Mouse (Mus musculus): ENCODE results near the gene Tent5c. TPM values are rescaled to one million over a fixed set of nuclear protein-coding genes. Genes with fewer than 3 reads are reported as not detected.
"Not testable (repeated sequence)": the region's sequence is repeated elsewhere in the genome, so short reads cannot be mapped to it uniquely, and the experiment has no call there.

The Tent5c gene
- polyA plus RNA-seq, 1 experiment from 2014 or later, result 22.6 TPM

GRCm38 (mm10) chr3:100430731-100431130 lies 58.4 kb downstream of the Tent5c start:
- no peak overlapping the region for H3K27ac ChIP-seq
- no peak overlapping the region for H3K4me2 ChIP-seq
- 81% methylated on average over 1 of the region's 1 CpGs for WGBS
- no peaks in the 10 kb centered on the region for H3K4me1 ChIP-seq
- no peak for ATAC-seq (ENCODE audit: insufficient read depth, low FRiP score, low read depth)
- no peaks in the 10 kb centered on the region for H3K36me3 ChIP-seq
- no peak overlapping the region for H3K4me3 ChIP-seq (replicated peaks)
- H3K9me3 ChIP-seq, result no peaks in the 10 kb centered on the region
- H3K9ac ChIP-seq, result no peak overlapping the region
- H3K27me3 ChIP-seq (replicated peaks), result no peaks in the 10 kb centered on the region

DNA sequence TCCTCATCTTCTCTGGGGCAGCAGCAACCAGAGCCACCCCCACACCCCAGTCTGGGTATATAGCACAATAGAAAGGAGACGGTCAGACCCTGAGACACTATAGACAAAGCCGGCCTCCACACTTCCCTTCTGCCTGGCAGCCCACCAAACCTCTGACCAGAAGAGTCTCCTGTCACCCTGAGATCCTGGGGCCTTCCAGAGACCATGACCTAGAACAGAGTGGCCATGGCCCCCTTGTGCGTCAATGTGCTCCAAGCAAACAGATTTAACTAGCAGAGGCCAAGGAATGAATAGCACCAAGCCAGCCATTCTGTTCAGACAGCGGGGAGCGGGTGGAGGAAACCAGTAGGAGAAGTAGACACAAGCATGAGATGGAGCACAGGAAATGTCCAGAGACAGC lies 59.0 kb downstream of the Tent5c start:
- Histone ChIP-seq H3K27ac (peak overlapping the region; percentile 63), H3K4me3 (replicated peaks) (no peak overlapping the region), H3K36me3 (no peaks in the 10 kb centered on the region), H3K4me1 (no peaks in the 10 kb centered on the region), H3K4me2 (no peak overlapping the region), H3K9me3 (no peaks in the 10 kb centered on the region), H3K9ac (no peak overlapping the region), H3K27me3 (replicated peaks) (no peaks in the 10 kb centered on the region)
- ATAC-seq (ENCODE audit: insufficient read depth, low FRiP score, low read depth), result no peak
- 86% methylated on average over 5 of the region's 5 CpGs for WGBS

GRCm38 (mm10) chr3:100429667-100430066 lies 59.5 kb downstream of the Tent5c start:
- no peaks in the 10 kb centered on the region for H3K9me3 ChIP-seq
- no peaks in the 10 kb centered on the region for H3K27me3 ChIP-seq (replicated peaks)
- no peaks in the 10 kb centered on the region for H3K36me3 ChIP-seq
- no peak overlapping the region for H3K4me2 ChIP-seq
- peak overlapping the region; percentile 63; the same call in 1 of the 2 replicates for H3K27ac ChIP-seq
- peak; percentile 90 for ATAC-seq (ENCODE audit: insufficient read depth, low FRiP score, low read depth)
- H3K4me3 ChIP-seq (replicated peaks), result no peak overlapping the region
- no peak overlapping the region for H3K9ac ChIP-seq
- no peaks in the 10 kb centered on the region for H3K4me1 ChIP-seq
- WGBS, result 45% methylated on average over 4 of the region's 4 CpGs

DNA sequence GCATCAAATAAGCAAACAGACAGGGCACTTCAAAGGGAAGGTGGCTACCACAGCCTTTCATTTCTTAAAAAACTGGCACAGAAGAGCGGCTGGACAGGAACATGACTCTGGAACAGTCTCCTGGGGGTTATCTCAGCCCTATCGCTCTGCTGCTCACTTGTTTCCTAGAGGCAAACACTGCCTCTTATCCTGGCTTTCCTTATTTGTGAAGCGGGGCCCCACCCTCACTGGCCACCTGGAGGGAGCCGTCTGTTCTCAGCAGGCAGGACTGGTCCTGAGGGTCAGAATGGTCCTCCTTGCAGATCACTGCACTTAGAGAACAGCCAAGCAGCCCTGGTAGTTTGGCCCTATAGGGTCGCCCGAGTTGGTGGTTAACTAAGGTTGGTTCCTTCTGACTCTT lies 61.6 kb downstream of the Tent5c start:
- Histone ChIP-seq H3K27me3 (replicated peaks) (no peaks in the 10 kb centered on the region), H3K4me2 (no peak overlapping the region), H3K9me3 (no peaks in the 10 kb centered on the region), H3K4me3 (replicated peaks) (no peak overlapping the region), H3K9ac (no peak overlapping the region), H3K36me3 (no peaks in the 10 kb centered on the region), H3K27ac (no peak overlapping the region), H3K4me1 (no peaks in the 10 kb centered on the region)
- ATAC-seq (ENCODE audit: insufficient read depth, low FRiP score, low read depth), result peak; percentile 66; the same call in 1 of the 2 replicates
- 46% methylated on average over 6 of the region's 6 CpGs for WGBS

GRCm38 (mm10) chr3:100422392-100423167 lies 66.5 kb downstream of the Tent5c start:
- Histone ChIP-seq H3K36me3 (no peaks in the 10 kb centered on the region), H3K9me3 (no peaks in the 10 kb centered on the region), H3K9ac (no peak overlapping the region), H3K4me1 (no peaks in the 10 kb centered on the region), H3K27ac (no peak overlapping the region), H3K27me3 (replicated peaks) (no peaks in the 10 kb centered on the region), H3K4me2 (no peak overlapping the region), H3K4me3 (replicated peaks) (no peak overlapping the region)
- ATAC-seq (ENCODE audit: insufficient read depth, low FRiP score, low read depth), result no peak
- WGBS, result 60% methylated on average over 10 of the region's 10 CpGs

DNA sequence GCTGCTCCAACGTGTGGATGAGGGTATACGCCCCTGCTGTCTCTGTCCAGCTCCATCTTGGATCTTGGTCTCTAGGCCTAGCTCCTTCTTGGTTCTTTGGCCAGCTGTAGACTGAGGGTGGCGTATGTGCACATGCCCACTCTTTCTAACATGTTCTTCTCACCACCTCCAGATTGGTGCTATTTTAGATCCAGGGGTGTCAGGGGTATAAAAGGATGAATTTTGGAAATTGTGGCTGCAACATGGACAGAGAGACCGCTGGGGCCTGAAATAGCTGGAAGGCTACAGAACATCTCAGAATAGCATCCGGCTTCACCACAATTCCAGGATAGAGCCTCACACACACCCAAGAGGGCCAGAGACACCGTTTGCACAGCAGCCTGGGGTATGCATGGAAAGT lies 67.8 kb downstream of the Tent5c start:
- Histone ChIP-seq H3K9me3 (no peaks in the 10 kb centered on the region), H3K4me3 (replicated peaks) (no peak overlapping the region), H3K27me3 (replicated peaks) (no peaks in the 10 kb centered on the region), H3K9ac (no peak overlapping the region), H3K4me2 (no peak overlapping the region), H3K4me1 (no peaks in the 10 kb centered on the region), H3K27ac (no peak overlapping the region), H3K36me3 (no peaks in the 10 kb centered on the region)
- 83% methylated on average over 6 of the region's 6 CpGs for WGBS
- no peak for ATAC-seq (ENCODE audit: insufficient read depth, low FRiP score, low read depth)

DNA sequence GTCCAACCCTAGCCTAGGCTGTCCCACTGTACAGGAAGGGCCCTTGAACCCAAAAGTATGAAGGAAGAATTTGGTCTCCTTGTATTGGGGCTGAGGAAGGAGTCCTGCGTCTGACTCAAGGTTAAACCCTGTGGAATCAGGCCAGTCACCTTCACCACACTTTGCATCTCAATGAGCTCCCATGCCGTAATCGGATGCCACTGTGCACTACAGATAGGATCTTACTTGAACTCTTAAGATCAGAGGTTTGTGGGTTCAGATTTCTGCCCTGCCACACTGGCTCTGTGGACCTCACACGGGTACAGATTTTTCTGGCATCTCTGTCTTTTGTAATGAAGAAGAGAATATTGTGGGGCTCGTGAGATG lies 68.5 kb downstream of the Tent5c start:
- Histone ChIP-seq H3K36me3 (no peaks in the 10 kb centered on the region), H3K9me3 (no peaks in the 10 kb centered on the region), H3K4me3 (replicated peaks) (no peak overlapping the region), H3K9ac (no peak overlapping the region), H3K4me1 (no peaks in the 10 kb centered on the region), H3K27ac (no peak overlapping the region), H3K27me3 (replicated peaks) (no peaks in the 10 kb centered on the region), H3K4me2 (no peak overlapping the region)
- ATAC-seq (ENCODE audit: insufficient read depth, low FRiP score, low read depth), result no peak
- 66% methylated on average over 5 of the region's 5 CpGs for WGBS

DNA sequence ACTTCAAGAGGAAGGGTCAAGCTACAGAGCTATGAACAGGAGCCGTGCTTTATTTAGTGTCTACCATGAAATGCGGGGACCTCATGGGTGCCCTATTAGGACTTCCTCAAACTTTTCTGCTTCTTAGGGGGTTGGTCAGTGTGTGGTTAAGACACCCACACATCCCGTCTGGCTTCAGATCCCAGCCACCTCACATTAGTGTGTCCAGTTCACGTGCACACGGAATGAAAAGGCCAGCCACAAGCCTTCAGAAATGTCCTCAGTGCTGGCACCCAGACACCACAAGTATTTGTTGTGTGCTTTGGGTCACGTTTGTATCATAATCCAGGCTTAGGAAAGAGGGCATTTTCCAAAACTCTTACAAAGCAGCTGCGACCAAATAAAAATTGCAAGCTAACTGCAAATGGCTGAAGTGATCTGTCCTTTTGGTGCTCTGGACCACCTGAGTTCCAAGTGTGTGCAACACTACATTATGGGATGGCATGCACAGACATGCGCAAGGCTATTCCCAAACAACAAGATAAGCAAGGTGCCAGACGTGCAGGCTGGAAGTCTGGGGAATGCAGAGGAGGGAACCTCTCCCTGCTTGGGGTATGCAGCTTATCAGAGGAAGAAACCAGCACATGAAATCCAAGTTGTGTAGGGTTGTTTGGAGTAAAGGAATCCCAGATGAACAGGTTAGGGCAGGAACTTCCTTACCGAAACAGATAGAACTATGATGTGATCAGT lies 69.0 kb downstream of the Tent5c start:
- WGBS, result 74% methylated on average over 10 of the region's 10 CpGs
- Histone ChIP-seq H3K36me3 (no peaks in the 10 kb centered on the region), H3K4me3 (replicated peaks) (no peak overlapping the region), H3K27me3 (replicated peaks) (no peaks in the 10 kb centered on the region), H3K4me1 (no peaks in the 10 kb centered on the region), H3K9ac (no peak overlapping the region), H3K9me3 (no peaks in the 10 kb centered on the region), H3K27ac (no peak overlapping the region), H3K4me2 (no peak overlapping the region)
- ATAC-seq (ENCODE audit: insufficient read depth, low FRiP score, low read depth), result no peak

DNA sequence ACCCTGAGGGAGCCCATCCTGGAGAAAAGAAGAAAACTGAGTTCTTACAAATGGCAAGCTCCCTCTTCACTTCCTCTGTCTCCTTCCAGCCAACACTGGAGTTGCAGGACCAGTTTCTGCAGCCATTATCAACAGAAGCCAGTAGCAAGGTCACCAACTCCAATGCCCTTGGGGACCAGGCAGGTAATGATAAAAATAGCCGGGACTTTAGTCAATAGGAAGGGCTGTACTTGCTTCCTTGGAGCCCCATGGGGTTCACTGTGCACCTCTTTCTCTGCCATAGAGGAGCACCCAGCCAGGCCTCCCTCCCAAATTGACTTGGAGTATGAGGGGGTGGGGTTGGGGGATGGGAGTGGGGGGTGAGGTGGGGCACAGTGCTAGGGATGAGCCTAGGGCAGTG lies 70.7 kb downstream of the Tent5c start:
- H3K4me1 ChIP-seq, result no peaks in the 10 kb centered on the region
- H3K4me3 ChIP-seq (replicated peaks), result no peak overlapping the region
- no peak overlapping the region for H3K9ac ChIP-seq
- whole genome bisulfite sequencing, result 52% methylated on average over 1 of the region's 1 CpGs
- H3K9me3 ChIP-seq, result no peaks in the 10 kb centered on the region
- peak; percentile 65 for ATAC-seq (ENCODE audit: insufficient read depth, low FRiP score, low read depth)
- H3K36me3 ChIP-seq, result no peaks in the 10 kb centered on the region
- H3K27ac ChIP-seq, result peak overlapping the region; percentile 44; the same call in 1 of the 2 replicates
- no peak overlapping the region for H3K4me2 ChIP-seq
- H3K27me3 ChIP-seq (replicated peaks), result no peaks in the 10 kb centered on the region

DNA sequence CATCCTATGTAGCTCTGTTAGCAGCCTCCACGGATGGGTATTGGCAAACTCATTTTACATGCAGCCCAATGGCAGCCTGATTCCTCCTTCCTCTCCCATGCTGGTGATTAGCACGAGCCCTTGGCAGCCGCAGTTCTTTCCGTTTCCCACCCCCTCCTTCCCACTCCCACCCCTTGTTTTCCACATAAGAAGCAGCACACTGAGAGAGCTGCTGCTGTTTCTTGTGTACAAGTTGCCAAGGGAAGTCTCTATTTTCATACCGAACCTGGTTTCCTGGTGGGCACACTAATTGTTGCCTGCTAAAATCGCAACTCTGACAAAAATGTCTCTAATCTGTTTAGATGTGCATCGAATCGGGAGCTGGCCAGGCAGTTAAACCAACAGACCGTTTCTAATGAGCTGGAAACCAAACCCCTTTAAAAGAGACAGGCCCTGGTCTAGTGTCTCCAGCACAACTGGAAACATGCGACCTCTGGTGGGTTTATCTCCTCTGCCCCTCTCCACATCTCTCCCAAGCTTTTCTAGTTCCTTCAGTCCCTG lies 71.3 kb downstream of the Tent5c start:
- 46% methylated on average over 10 of the region's 10 CpGs for WGBS
- H3K9me3 ChIP-seq, result no peaks in the 10 kb centered on the region
- no peaks in the 10 kb centered on the region for H3K4me1 ChIP-seq
- no peak overlapping the region for H3K9ac ChIP-seq
- no peaks in the 10 kb centered on the region for H3K36me3 ChIP-seq
- no peak overlapping the region; the same call in 1 of the 2 replicates for H3K4me2 ChIP-seq
- H3K27ac ChIP-seq, result peak overlapping the region; percentile 35; the same call in 1 of the 2 replicates
- no peaks in the 10 kb centered on the region for H3K27me3 ChIP-seq (replicated peaks)
- H3K4me3 ChIP-seq (replicated peaks), result no peak overlapping the region
- ATAC-seq (ENCODE audit: insufficient read depth, low FRiP score, low read depth), result no peak

DNA sequence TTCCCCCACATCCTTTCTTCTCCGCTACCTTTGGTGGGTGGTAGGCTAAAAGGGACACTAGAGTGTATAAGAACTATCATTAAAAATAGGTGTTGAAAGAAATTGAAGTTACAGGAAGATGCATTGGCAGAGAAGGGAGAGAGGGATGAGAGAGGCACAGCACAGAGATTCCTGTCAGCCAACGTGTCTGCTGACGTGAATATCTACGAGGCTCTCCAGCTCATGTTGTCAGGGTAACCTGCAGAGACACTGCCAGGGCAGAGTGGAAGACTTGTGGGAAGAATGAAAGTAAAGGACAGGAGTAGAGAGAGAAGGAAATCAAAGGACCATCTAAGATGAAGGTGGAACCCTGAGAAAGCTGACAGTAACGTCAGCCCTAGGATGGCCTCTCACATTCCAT lies 73.5 kb downstream of the Tent5c start:
- H3K36me3 ChIP-seq, result no peaks in the 10 kb centered on the region
- H3K4me3 ChIP-seq (replicated peaks), result no peak overlapping the region
- ATAC-seq (ENCODE audit: insufficient read depth, low FRiP score, low read depth), result no peak
- no peaks in the 10 kb centered on the region for H3K27me3 ChIP-seq (replicated peaks)
- no peaks in the 10 kb centered on the region for H3K9me3 ChIP-seq
- no peak overlapping the region for H3K9ac ChIP-seq
- H3K27ac ChIP-seq, result no peak overlapping the region
- H3K4me2 ChIP-seq, result no peak overlapping the region
- WGBS, result 71% methylated on average over 5 of the region's 5 CpGs
- H3K4me1 ChIP-seq, result no peaks in the 10 kb centered on the region

GRCm38 (mm10) chr3:100413586-100413985 lies 75.5 kb downstream of the Tent5c start:
- ATAC-seq (ENCODE audit: insufficient read depth, low FRiP score, low read depth); H3K27me3 ChIP-seq (replicated peaks); H3K9me3 ChIP-seq: not testable (repeated sequence)

More at GRCm38 (mm10) chr3:100413586-100413985, 75.5 kb downstream of the Tent5c start:
- not testable (repeated sequence) for H3K36me3 ChIP-seq; H3K4me2 ChIP-seq; H3K4me1 ChIP-seq; H3K9ac ChIP-seq; H3K27ac ChIP-seq; H3K4me3 ChIP-seq (replicated peaks)
- WGBS, result 93% methylated on average over 3 of the region's 3 CpGs
